Mouse (Mus musculus) olfactory bulb, adult 2 months (tissue): ENCODE measurements at regions not wholly inside any gene's neighbourhood (a gene's known extent, or its start where the extent isn't known, plus 50 kb on each side); places are given as distances from the start of the nearest gene placed in this dataset.

Source experiments
- CTCF ChIP-seq: fragments of 200-500 bp; IDR thresholded peaks from 2 replicates; pipeline ENCODE4 v1.5.1; 2012; ENCODE audit warnings: low read depth, mild to moderate bottlenecking, low read length, moderate library complexity; ENCODE audit not compliant: insufficient read depth
- POLR2A ChIP-seq: fragments of 200-500 bp; IDR thresholded peaks from 2 replicates; pipeline ENCODE4 v1.6.1; 2012; ENCODE audit warnings: mild to moderate bottlenecking, low read depth, low read length, moderate library complexity; ENCODE audit not compliant: insufficient read depth

- TF ChIP-seq POLR2A, result no peak
- TF ChIP-seq CTCF, result no peak
These were observed 305.1 kb downstream of the Ets1 start for GRCm38 (mm10) chr9:32940919-32941767.
